Mouse (Mus musculus): ENCODE results near the gene Muc5ac.

DNA sequence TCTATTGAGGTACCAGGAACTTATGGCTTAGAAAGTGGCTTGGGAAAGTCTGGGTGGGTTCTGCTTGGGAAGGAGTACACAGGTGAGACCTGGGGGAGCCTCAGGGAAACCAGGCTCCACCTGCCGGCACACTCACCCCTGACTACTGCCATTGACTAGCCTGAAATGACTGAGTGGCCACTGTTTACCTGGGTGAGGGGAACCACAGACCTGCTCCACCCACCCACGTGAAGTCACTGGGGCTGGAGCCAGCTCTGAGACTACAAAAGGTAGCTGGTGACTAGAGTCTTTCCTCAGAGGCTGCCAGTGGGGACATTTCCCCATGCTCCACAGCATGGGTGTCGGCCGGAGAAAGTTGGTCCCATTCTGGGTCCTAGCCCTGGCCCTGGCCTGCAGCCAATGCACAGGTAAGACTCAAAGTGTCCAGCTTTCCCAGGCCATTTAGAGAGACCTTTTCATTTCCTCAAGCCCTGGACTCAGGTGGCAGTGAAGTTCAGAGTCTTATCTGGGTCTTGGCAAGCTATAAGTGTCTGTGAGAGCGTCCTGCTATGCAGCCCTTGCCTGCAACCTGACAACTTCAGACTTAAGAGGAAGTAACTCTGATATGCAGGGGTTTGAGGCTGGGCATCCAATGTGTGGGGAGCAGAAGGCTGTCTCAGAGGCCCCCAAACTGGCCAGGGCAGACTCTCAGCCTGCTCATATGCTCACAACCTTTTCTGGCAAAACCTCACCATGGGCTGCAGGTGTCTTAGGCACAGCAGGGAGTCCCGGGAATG lies at the start of gene Muc5ac:
- TF ChIP-seq CTCF (IDR thresholded peaks at IDR 0.05; ENCODE audit: insufficient read depth, low read length), result no peak
- TF ChIP-seq POLR2A (IDR thresholded peaks at IDR 0.05; ENCODE audit: borderline replicate concordance, extremely low read depth, low read depth, low read length), result no peak

All from lung, adult 2 months (tissue).